Mouse (Mus musculus): ENCODE measurements around the gene Rfx1. TPM values are rescaled to one million over a fixed set of nuclear protein-coding genes. Genes with fewer than 3 reads are reported as not detected.
A peak's percentile ranks its signal among the peaks of the same experiment; 100 is the strongest.

The Rfx1 gene
- polyA plus RNA-seq, 1 experiment from 2014 or later = 8.5 TPM

DNA sequence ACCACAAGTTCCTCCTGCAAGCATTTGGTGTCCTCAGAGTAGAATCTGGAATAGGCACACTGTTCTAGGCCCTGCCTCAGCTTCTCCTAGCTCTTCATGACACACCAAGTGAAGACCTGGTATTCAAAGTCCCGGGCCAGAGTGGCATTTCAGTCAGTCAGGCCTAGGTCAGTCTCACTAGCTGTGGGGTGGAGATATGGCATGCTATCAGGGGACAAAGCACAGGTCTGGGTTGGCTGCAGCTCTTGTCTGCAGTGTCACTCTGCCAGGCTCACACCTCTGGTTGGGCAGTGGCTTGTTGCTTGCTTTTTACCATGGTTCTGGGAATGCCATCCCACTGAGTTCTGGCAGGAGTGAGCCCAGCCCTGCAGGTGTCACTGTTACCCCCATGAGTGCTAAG lies 9.8 kb downstream of the Rfx1 start:
- Histone ChIP-seq H3K9me3 (no peaks in the 10 kb centered on the region), H3K36me3 (replicated peaks) (peaks cover 76% of the 10 kb centered on the region), H3K27me3 (ENCODE audit: poor library complexity, severe bottlenecking) (no peaks in the 10 kb centered on the region), H3K4me3 (no peak overlapping the region), H3K27ac (no peak overlapping the region), H3K4me1 (peaks cover 48% of the 10 kb centered on the region)
- WGBS = 81% methylated on average over 1 of the region's 1 CpGs
- DNase-seq (ENCODE audit: extremely low spot score, low spot score) = no peak

DNA sequence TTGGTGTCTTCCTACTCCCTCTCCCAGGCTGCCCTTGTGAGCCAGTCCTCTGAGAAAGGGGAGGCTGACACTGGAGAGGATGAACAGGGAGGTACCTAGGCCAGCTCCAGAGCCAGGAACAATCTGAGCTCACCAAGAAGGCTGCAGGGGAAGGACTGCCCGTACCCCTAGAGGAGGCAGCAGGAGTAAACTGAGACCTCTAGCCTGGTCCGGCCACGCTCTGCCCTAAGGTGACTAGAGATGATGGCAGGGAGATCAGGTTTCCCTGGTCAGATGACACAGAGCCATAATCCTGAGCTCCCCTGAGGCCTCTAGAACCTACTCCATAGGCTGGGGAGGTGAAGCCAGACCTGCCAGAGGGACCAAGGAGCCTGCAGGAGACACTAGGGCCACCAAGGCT lies 10.2 kb downstream of the Rfx1 start:
- Histone ChIP-seq H3K27me3 (ENCODE audit: poor library complexity, severe bottlenecking) (no peaks in the 10 kb centered on the region), H3K4me1 (peaks cover 44% of the 10 kb centered on the region), H3K4me3 (no peak overlapping the region; the same call in 1 of the 2 replicates), H3K27ac (no peak overlapping the region), H3K9me3 (no peaks in the 10 kb centered on the region), H3K36me3 (replicated peaks) (peaks cover 79% of the 10 kb centered on the region)
- no peak for DNase-seq (ENCODE audit: extremely low spot score, low spot score)
- 83% methylated on average over 3 of the region's 3 CpGs for WGBS

GRCm38 (mm10) chr8:84079206-84079605 lies 12.6 kb downstream of the Rfx1 start:
- Histone ChIP-seq H3K4me3 (no peak overlapping the region), H3K9me3 (no peaks in the 10 kb centered on the region), H3K36me3 (replicated peaks) (peaks cover 96% of the 10 kb centered on the region), H3K4me1 (peaks cover 31% of the 10 kb centered on the region), H3K27me3 (ENCODE audit: poor library complexity, severe bottlenecking) (no peaks in the 10 kb centered on the region), H3K27ac (no peak overlapping the region)
- no peak for DNase-seq (ENCODE audit: extremely low spot score, low spot score)
- 91% methylated on average over 5 of the region's 5 CpGs for WGBS

- peaks cover 12% of the 10 kb centered on the region; the same call in 1 of the 2 replicates for H3K27me3 ChIP-seq (ENCODE audit: poor library complexity, severe bottlenecking)
- H3K4me1 ChIP-seq = peaks cover 22% of the 10 kb centered on the region
- peak; percentile 46 for DNase-seq (ENCODE audit: extremely low spot score, low spot score)
- WGBS = 24% methylated on average over 8 of the region's 8 CpGs
- no peak overlapping the region for H3K4me3 ChIP-seq
- no peaks in the 10 kb centered on the region for H3K9me3 ChIP-seq
- peaks cover 99% of the 10 kb centered on the region for H3K36me3 ChIP-seq (replicated peaks)
- H3K27ac ChIP-seq = peak overlapping the region; percentile 45; the same call in 1 of the 2 replicates
Observed at GRCm38 (mm10) chr8:84083829-84084241, 17.2 kb downstream of the Rfx1 start.

DNA sequence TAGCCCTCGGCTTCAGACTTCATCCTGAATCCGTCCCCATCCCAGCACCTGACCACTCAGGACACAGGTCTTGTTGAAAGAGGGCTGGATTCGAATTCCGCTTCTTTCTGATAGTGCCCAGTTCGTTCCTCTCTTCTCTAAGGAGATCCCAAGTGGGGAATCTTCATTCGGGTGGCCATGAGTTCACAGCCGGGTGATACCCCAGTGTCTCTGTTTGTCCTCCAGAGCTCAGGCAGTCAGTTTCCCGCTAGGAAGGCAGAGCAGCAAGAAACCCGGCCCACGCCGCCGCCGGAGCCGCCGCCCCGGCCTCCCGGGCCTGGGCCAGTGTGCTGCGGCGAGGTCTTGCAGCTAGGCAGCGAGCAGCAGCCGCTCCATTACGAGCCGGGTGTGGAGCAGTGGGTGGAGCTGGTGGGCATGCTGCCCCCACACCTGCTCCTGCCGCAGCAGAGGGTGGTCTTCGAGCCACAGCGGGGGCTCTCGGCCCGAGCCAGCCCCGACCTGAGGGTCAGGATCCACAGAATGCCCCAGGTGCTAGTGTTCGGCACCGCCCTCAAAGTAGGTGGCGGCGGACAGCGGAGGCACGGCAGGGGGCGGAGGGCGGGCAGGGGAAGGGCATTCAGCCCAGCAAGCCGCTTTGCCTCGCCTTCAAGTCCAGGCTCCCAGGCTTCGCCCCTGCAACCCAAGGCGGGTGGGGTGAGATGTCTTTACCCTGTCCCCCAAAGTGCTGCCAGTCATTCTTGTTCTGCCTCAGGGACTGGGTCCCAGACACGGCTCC lies 17.9 kb downstream of the Rfx1 start:
- peaks cover 22% of the 10 kb centered on the region for H3K4me1 ChIP-seq
- H3K27ac ChIP-seq = peak overlapping the region; percentile 45
- no peak for DNase-seq (ENCODE audit: extremely low spot score, low spot score)
- no peaks in the 10 kb centered on the region for H3K9me3 ChIP-seq
- peaks cover 98% of the 10 kb centered on the region for H3K36me3 ChIP-seq (replicated peaks)
- 28% methylated on average over 42 of the region's 42 CpGs for WGBS
- H3K27me3 ChIP-seq (ENCODE audit: poor library complexity, severe bottlenecking) = peaks cover 12% of the 10 kb centered on the region; the same call in 1 of the 2 replicates
- peak overlapping the region; percentile 26 for H3K4me3 ChIP-seq

GRCm38 (mm10) chr8:84087156-84087555 lies 20.5 kb downstream of the Rfx1 start:
- Histone ChIP-seq H3K36me3 (replicated peaks) (peaks cover 99% of the 10 kb centered on the region), H3K4me3 (no peak overlapping the region), H3K4me1 (peaks cover 22% of the 10 kb centered on the region), H3K27ac (no peak overlapping the region), H3K9me3 (no peaks in the 10 kb centered on the region), H3K27me3 (ENCODE audit: poor library complexity, severe bottlenecking) (peaks cover 12% of the 10 kb centered on the region; the same call in 1 of the 2 replicates)
- DNase-seq (ENCODE audit: extremely low spot score, low spot score) = no peak
- 91% methylated on average over 7 of the region's 7 CpGs for WGBS

DNA sequence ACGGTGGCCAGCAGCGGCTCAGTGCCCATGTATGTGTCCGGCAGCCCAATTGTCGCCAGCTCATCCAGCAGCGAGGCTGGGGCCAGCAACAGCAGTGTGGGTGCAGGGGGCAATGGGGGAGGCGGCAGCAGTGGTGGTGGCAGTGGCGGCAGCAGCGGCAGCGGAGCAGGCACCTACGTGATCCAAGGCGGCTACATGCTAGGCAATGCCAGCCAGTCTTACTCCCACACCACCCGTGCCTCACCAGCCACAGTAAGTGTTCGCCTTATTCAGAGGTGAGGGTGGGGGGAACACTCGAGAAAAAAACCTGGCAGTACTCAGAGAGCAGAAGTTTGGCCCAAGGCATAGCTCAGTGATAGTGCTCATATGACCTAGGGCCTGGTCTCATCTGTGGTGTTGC lies 21.2 kb downstream of the Rfx1 start:
- DNase-seq (ENCODE audit: extremely low spot score, low spot score) = no peak
- H3K27ac ChIP-seq = no peak overlapping the region
- H3K36me3 ChIP-seq (replicated peaks) = peaks cover 99% of the 10 kb centered on the region
- H3K9me3 ChIP-seq = no peaks in the 10 kb centered on the region
- peaks cover 22% of the 10 kb centered on the region for H3K4me1 ChIP-seq
- peaks cover 12% of the 10 kb centered on the region; the same call in 1 of the 2 replicates for H3K27me3 ChIP-seq (ENCODE audit: poor library complexity, severe bottlenecking)
- no peak overlapping the region for H3K4me3 ChIP-seq
- WGBS = 95% methylated on average over 14 of the region's 14 CpGs

- Histone ChIP-seq H3K36me3 (replicated peaks) (peaks cover 99% of the 10 kb centered on the region), H3K4me3 (no peak overlapping the region), H3K4me1 (peaks cover 11% of the 10 kb centered on the region), H3K27me3 (ENCODE audit: poor library complexity, severe bottlenecking) (peaks cover 12% of the 10 kb centered on the region; the same call in 1 of the 2 replicates), H3K27ac (no peak overlapping the region), H3K9me3 (no peaks in the 10 kb centered on the region)
- DNase-seq (ENCODE audit: extremely low spot score, low spot score) = no peak
- 89% methylated on average over 9 of the region's 9 CpGs for WGBS
Observed at GRCm38 (mm10) chr8:84089277-84089676, 22.6 kb downstream of the Rfx1 start.

- WGBS = 95% methylated on average over 8 of the region's 8 CpGs
- H3K27me3 ChIP-seq (ENCODE audit: poor library complexity, severe bottlenecking) = 0 out of 2 replicates have a peak, but pooled peaks cover under 1% of the 10 kb centered on the region
- peaks cover 99% of the 10 kb centered on the region for H3K36me3 ChIP-seq (replicated peaks)
- no peaks in the 10 kb centered on the region for H3K9me3 ChIP-seq
- no peak overlapping the region for H3K27ac ChIP-seq
- H3K4me1 ChIP-seq = no peaks in the 10 kb centered on the region
- H3K4me3 ChIP-seq = no peak overlapping the region
- no peak for DNase-seq (ENCODE audit: extremely low spot score, low spot score)
Observed at GRCm38 (mm10) chr8:84090585-84090984, 24.0 kb downstream of the Rfx1 start.

DNA sequence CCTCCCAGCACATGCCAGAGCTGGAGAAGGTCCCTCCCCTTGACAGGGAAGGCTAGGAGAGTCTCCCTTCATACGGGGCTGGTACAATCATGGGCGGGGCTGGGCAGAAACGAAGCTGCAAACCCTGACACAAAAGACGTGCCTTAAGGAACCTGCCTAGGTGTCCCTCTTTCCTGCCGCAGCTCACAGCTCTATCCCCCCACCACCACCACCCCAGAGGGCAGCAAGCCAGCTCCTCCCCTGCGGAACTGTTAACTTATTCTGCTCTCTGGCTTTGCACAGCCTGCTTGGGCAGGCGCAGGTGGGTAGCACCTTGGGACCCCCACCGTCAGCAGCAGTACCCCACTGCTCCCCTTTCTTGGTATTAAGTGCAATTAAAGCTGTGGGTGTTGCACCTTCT lies 29.4 kb downstream of the Rfx1 start:
- Histone ChIP-seq H3K27ac (no peak overlapping the region), H3K4me3 (no peak overlapping the region), H3K4me1 (no peaks in the 10 kb centered on the region), H3K9me3 (no peaks in the 10 kb centered on the region), H3K36me3 (replicated peaks) (peaks cover 100% of the 10 kb centered on the region), H3K27me3 (ENCODE audit: poor library complexity, severe bottlenecking) (no peaks in the 10 kb centered on the region)
- WGBS = 74% methylated on average over 8 of the region's 8 CpGs
- no peak for DNase-seq (ENCODE audit: extremely low spot score, low spot score)

DNA sequence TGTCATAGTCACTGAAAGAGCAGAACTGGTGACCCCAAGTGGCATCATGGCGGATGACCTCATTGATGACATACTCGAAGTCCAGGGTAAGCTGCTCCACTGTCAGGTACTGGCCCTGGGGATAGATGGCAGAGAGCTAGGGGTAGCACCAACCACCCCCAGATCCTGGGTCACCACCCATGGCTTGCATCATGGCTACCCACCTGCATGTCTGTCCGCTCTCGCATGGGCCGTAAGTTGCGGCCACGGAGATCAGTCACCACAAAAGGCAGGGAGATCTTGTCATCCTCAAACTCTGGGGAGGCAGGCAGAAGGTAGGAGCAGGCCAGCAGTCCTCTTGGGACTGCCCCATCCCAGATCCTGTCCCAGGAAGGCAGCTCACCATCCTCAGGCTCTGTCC lies 31.7 kb downstream of the Rfx1 start:
- Histone ChIP-seq H3K36me3 (replicated peaks) (peaks cover 98% of the 10 kb centered on the region), H3K4me3 (no peak overlapping the region), H3K27me3 (ENCODE audit: poor library complexity, severe bottlenecking) (no peaks in the 10 kb centered on the region), H3K9me3 (no peaks in the 10 kb centered on the region), H3K27ac (no peak overlapping the region), H3K4me1 (peaks cover 10% of the 10 kb centered on the region)
- DNase-seq (ENCODE audit: extremely low spot score, low spot score) = no peak
- WGBS = 91% methylated on average over 7 of the region's 7 CpGs

GRCm38 (mm10) chr8:84101476-84102270 lies 35.0 kb downstream of the Rfx1 start:
- H3K4me3 ChIP-seq = no peak overlapping the region
- H3K4me1 ChIP-seq = peaks cover 31% of the 10 kb centered on the region
- no peaks in the 10 kb centered on the region for H3K9me3 ChIP-seq
- 94% methylated on average over 25 of the region's 25 CpGs for WGBS
- peaks cover 65% of the 10 kb centered on the region for H3K36me3 ChIP-seq (replicated peaks)
- no peak for DNase-seq (ENCODE audit: extremely low spot score, low spot score)
- H3K27me3 ChIP-seq (ENCODE audit: poor library complexity, severe bottlenecking) = no peaks in the 10 kb centered on the region
- H3K27ac ChIP-seq = no peak overlapping the region

GRCm38 (mm10) chr8:84103601-84104000 lies 37.0 kb downstream of the Rfx1 start:
- no peak for DNase-seq (ENCODE audit: extremely low spot score, low spot score)
- H3K4me1 ChIP-seq = peaks cover 31% of the 10 kb centered on the region
- peaks cover 46% of the 10 kb centered on the region for H3K36me3 ChIP-seq (replicated peaks)
- 72% methylated on average over 3 of the region's 3 CpGs for WGBS
- peak overlapping the region; percentile 82 for H3K4me3 ChIP-seq
- H3K27me3 ChIP-seq (ENCODE audit: poor library complexity, severe bottlenecking) = no peaks in the 10 kb centered on the region
- H3K27ac ChIP-seq = peak overlapping the region; percentile 99
- no peaks in the 10 kb centered on the region for H3K9me3 ChIP-seq

Data from forebrain, embryonic 10.5 days (tissue).